Mouse (Mus musculus) heart, postnatal 36 days (tissue): Measurements from ENCODE around the gene 1700030K09Rik. TPM values are rescaled to one million over a fixed set of nuclear protein-coding genes. Genes with fewer than 3 reads are reported as not detected.
A peak's percentile ranks its signal among the peaks of the same experiment; 100 is the strongest.

Source experiments
- DNase-seq, 2 experiments: peaks; one replicate each; pipeline ENCODE4 v3.0.0; 2021 to 2022
- intact Hi-C: fragments of 180-260 bp; cut with DNase I; formaldehyde crosslinking; loops from one replicate; pipeline ENCODE4 v1.15.1; 2025
- microRNA-seq, 2 experiments: library from miRNA; unstranded; fragments of <30 nt; microRNA quantifications; one replicate each; pipeline ENCODE4 v1.2.0; 2021; ENCODE audit warnings: borderline number of aligned reads in 2 of 2
- total RNA-seq, 2 experiments: library from RNA; stranded (reverse); gene quantifications; 2 replicates each; pipeline ENCODE4 v1.2.3; 2021

The 1700030K09Rik gene
- total RNA-seq, 2 experiments from 2014 or later = 4.6 to 5.8 TPM

GRCm38 (mm10) chr8:72499521-72500284 is 56.0 kb downstream of the 1700030K09Rik start:
- DNase-seq = peak; percentile 54 to 58
- intact Hi-C loops = no loop called here

DNA sequence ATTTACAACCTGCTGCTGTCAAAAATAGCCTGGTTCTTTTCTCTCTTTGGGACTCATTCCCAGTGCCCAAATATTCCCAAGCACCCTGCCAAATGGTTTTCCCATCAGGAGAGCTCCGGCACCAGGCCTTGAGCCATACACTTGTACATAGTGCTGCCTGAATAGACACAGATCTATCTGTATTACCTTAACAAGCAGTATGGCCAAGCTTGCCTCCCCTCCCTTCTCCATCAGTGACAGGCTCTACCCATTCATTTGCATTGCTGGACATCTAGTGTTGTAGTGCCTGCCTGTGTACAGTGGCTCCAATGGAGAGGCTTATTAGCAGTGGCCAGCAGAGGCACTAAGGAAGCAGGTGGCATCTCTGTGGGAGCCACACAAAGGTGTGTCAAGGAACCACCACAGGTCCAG is 56.8 kb downstream of the 1700030K09Rik start:
- intact Hi-C loops = no loop called here
- DNase-seq = peak in 1 of 2 experiments; percentile 42

- DNase-seq = no peak
- intact Hi-C loops = no loop called here
These were observed 60.5 kb downstream of the 1700030K09Rik start for GRCm38 (mm10) chr8:72504137-72504536.

DNA sequence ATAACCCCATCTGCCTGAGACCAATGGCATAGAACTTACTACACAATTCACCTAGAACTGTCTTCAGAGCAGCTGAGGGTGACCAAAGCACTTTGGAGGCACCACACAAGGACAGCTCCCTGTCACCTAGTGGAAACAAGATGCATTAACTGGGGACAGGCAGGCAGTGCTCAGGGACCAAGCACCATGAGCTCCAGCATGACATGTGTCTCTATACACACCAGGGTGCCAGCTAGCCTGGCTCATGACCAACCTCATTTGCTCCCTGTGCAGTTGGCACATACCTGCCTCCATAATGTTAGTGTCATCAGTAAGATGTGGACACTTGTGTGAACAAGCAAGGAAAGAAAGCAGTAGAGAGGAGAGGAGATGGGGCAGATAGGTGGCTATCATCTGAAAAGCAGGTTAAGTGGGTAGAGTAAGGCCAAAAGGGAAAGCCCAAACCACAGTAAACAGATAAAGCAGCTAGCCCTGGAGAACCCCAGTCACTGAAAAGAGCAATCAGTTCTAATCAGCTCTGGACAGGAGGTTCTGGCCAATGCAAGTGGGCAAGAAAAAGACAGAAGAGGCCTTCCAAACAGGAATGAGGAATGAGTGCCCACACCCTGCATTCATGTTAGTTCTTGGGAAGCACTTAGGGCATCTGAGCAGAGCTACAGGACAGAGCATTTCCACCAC is 61.1 kb downstream of the 1700030K09Rik start:
- no peak for DNase-seq

DNA sequence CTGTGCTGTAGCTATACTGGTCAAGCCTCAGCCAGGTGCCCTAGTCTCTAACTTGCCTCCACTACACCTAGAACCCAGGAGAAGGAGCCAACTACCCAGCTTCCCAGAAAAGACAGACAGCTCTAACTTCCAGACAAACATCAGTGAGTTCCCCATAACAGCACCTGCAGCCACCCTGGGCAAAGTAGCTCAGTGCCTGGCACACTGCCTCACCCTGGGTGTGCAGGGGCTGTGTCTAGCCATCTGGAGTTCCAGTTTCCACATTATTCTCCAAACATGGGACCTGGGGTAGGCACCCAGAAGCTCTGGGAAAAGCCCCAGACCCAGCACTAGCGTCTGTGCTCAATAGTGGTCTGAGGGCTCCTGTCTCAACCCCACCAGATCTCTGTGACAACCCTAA is 63.8 kb downstream of the 1700030K09Rik start:
- intact Hi-C loops = no loop called here
- no peak for DNase-seq

More for the DNA sequence above, 61.1 kb downstream of the 1700030K09Rik start:
- intact Hi-C loops = no loop called here

Small RNAs within 50 kb of the gene (microRNA-seq; reads per million reads assigned to microRNA genes)
- gene Mir7068 = 2.0 to 6.5 reads per million in 2 experiments

Other genes with a start within 250 kb of the 1700030K09Rik start
- under 1 TPM in 1 of 2 experiments, not detected in 1; 0.57 TPM for gene Cib3, start 231.0 kb upstream of the 1700030K09Rik start, total RNA-seq
- gene Gm11034, start 230.2 kb upstream of the 1700030K09Rik start, total RNA-seq = not detected
- gene Fam32a, start 224.2 kb upstream of the 1700030K09Rik start, total RNA-seq = 10 to 100 TPM; 21.2 to 25.0 TPM
- gene Ap1m1, start 203.9 kb upstream of the 1700030K09Rik start, total RNA-seq = 10 to 100 TPM; 49.4 to 49.6 TPM
- 10 to 100 TPM in 1 of 2 experiments, 1 to 10 TPM in 1; 6.9 to 10.2 TPM for gene Gm10282, start 138.6 kb upstream of the 1700030K09Rik start, total RNA-seq
- 10 to 100 TPM; 42.2 to 97.6 TPM for gene Klf2, start 124.8 kb upstream of the 1700030K09Rik start, total RNA-seq
- 10 to 100 TPM; 41.5 to 43.0 TPM for gene Eps15l1, start 22.4 kb upstream of the 1700030K09Rik start, total RNA-seq
- gene Calr3, start within 50 bp of the 1700030K09Rik start, total RNA-seq = 10 to 100 TPM; 17.1 to 22.0 TPM
- gene Cherp, start 31.3 kb downstream of the 1700030K09Rik start, total RNA-seq = 10 to 100 TPM; 36.4 to 45.2 TPM
- 10 to 100 TPM; 68.5 to 72.2 TPM for gene Slc35e1, start 48.7 kb downstream of the 1700030K09Rik start, total RNA-seq
- 1 to 10 TPM; 7.6 to 7.9 TPM for gene Med26, start 104.4 kb downstream of the 1700030K09Rik start, total RNA-seq
- gene Smim7, start 127.2 kb downstream of the 1700030K09Rik start, total RNA-seq = 100 to 1,000 TPM; 129 to 135 TPM
- 100 to 1,000 TPM; 447 to 482 TPM for gene Tmem38a, start 128.2 kb downstream of the 1700030K09Rik start, total RNA-seq
- gene Nwd1, start 202.8 kb downstream of the 1700030K09Rik start, total RNA-seq = under 1 TPM; 0.24 to 0.25 TPM